In the genomic region with DNA sequence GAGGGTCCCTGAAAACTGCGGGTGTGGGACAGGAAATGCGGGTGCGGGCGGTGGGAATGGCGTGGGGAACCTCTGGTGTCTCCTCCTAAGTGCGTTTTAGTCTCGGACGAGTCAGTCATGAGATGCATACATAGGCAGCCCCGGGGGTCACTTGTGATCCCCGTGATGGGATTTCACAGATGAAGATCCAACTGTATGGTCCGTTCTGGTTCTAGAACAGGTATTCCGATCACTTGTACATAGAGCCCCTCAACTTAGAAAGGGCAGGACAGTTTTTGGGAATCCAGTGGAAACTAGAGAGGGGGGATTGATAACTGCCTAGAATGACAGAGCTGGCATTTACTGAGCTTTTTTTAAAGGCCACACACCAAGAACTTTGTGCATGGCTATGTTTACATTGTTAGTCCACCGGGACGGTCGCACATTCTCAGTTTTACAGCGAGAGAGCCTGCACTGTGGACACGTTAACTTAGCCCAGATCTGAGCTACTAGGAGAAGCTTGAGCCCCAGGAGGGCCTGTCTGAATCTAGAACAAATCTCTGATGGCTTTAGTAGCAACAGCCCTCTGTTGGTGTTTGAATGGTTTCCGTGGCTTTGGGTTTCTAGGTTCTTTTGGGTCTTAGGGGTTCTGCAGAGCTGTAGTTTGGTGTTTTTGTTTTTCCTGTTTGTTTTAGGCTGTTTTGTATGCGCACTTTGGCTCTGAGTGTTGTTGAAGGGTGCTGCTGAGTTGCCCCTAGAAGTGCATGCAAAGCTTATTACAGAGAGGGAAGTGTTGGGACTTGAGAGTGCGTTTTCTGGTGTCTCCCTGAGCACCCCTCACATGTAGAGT, we compare ENCODE assay signal across 8 mouse cellular contexts. TPM values are rescaled to one million over a fixed set of nuclear protein-coding genes. Genes with fewer than 3 reads are reported as not detected.
DNase-seq lines count a peak whose midpoint lies in the region; ATAC-seq and TF ChIP-seq lines count a peak whose summit lies in the region.

No protein-coding gene starts in this region.

- WGBS in limb, embryonic 14.5 days, result 2% methylated on average over 20 of the region's 20 CpGs
- WGBS in neural tube, embryonic 11.5 days, result under 1% methylated on average over 20 of the region's 20 CpGs

- H3K4me2 ChIP-seq in limb, embryonic 14.5 days (replicated peaks; ENCODE audit: low read depth, low read length, severe bottlenecking), result peak overlapping the region; percentile 52
- H3K4me2 ChIP-seq in neural tube, embryonic 11.5 days (ENCODE audit: low read depth), result peak overlapping the region; percentile 76

- peak overlapping the region; percentile 94 for H3K9ac ChIP-seq in limb, embryonic 14.5 days (ENCODE audit: low read depth, low read length, severe bottlenecking)
- peak overlapping the region; percentile 96 for H3K9ac ChIP-seq in neural tube, embryonic 11.5 days (ENCODE audit: low read length)

- peaks cover 5% of the 10 kb centered on the region for H3K36me3 ChIP-seq in E14TG2a.4 (ENCODE audit: insufficient read depth, low read length)
- H3K36me3 ChIP-seq in limb, embryonic 14.5 days (ENCODE audit: control insufficient read depth, insufficient read depth, low read length), result no peaks in the 10 kb centered on the region
- no peaks in the 10 kb centered on the region for H3K36me3 ChIP-seq in neural tube, embryonic 11.5 days (ENCODE audit: control insufficient read depth, insufficient read depth, low read length)

- H3K9me3 ChIP-seq in E14TG2a.4 (ENCODE audit: low read length), result no peaks in the 10 kb centered on the region
- H3K9me3 ChIP-seq in limb, embryonic 14.5 days (ENCODE audit: control insufficient read depth, low read length), result no peaks in the 10 kb centered on the region
- H3K9me3 ChIP-seq in neural tube, embryonic 11.5 days (ENCODE audit: control insufficient read depth, low read length), result no peaks in the 10 kb centered on the region

- TF ChIP-seq CTCF in E14TG2a.4 (conservative IDR thresholded peaks at IDR 0.05; ENCODE audit: low read length), result no peak

- intact Hi-C loops in heart, postnatal 10 days (cut with DNase I), result no loop called here

- peaks cover 34% of the 10 kb centered on the region for H3K4me1 ChIP-seq in E14TG2a.4 (replicated peaks; ENCODE audit: low read depth, low read length)
- peaks cover 22% of the 10 kb centered on the region for H3K4me1 ChIP-seq in limb, embryonic 14.5 days (ENCODE audit: control insufficient read depth, insufficient read depth, low read length)
- peaks cover 13% of the 10 kb centered on the region for H3K4me1 ChIP-seq in neural tube, embryonic 11.5 days (ENCODE audit: control insufficient read depth, insufficient read depth, low read length)

- peak; percentile 13 to 21 for DNase-seq in gastrocnemius, postnatal 4 days (ENCODE audit: low spot score in 2 of 2)
- DNase-seq in gastrocnemius, adult 8-10 months (ENCODE audit: low spot score in 2 of 2), result no peak
- peak; percentile 29 to 32 for DNase-seq in cerebellum, postnatal 25 days
- DNase-seq in heart, postnatal 10 days, result peak; percentile 23 to 24
- no peak for DNase-seq in limb, embryonic 14.5 days (ENCODE audit: low spot score)
- DNase-seq in neural tube, embryonic 11.5 days (ENCODE audit: low spot score), result peak; percentile 25
- DNase-seq in testis, postnatal 10 days (ENCODE audit: low spot score), result no peak

- ATAC-seq in limb, embryonic 14.5 days (ENCODE audit: low FRiP score, low read depth), result no peak
- no peak; the same call in 1 of the 2 replicates for ATAC-seq in neural tube, embryonic 11.5 days (ENCODE audit: insufficient read depth, low FRiP score, low TSS enrichment)

- peak overlapping the region; percentile 96 for H3K27ac ChIP-seq in limb, embryonic 14.5 days (replicated peaks; ENCODE audit: low read depth, low read length)
- peak overlapping the region; percentile 97 for H3K27ac ChIP-seq in neural tube, embryonic 11.5 days (ENCODE audit: low read depth, low read length)

- H3K4me3 ChIP-seq in E14TG2a.4 (replicated peaks; ENCODE audit: low read length), result peak overlapping the region; percentile 97
- H3K4me3 ChIP-seq in limb, embryonic 14.5 days (replicated peaks; ENCODE audit: low read length), result peak overlapping the region; percentile 94
- H3K4me3 ChIP-seq in neural tube, embryonic 11.5 days (ENCODE audit: low read depth, low read length), result peak overlapping the region; percentile 97

- TF ChIP-seq POLR2A in limb, embryonic 14.5 days (IDR thresholded peaks at IDR 0.05; ENCODE audit: borderline replicate concordance, extremely low read depth, insufficient read depth, insufficient read length), result no peak

- H3K27me3 ChIP-seq in E14TG2a.4 (ENCODE audit: insufficient read depth, low read length), result no peaks in the 10 kb centered on the region
- no peaks in the 10 kb centered on the region for H3K27me3 ChIP-seq in limb, embryonic 14.5 days (ENCODE audit: control insufficient read depth, insufficient read depth, low read length)
- H3K27me3 ChIP-seq in neural tube, embryonic 11.5 days (ENCODE audit: control insufficient read depth, insufficient read depth, low read length), result no peaks in the 10 kb centered on the region

RNA-seq across cellular contexts. Expression of gene Utp14b, which starts 0.8 kb away (rescaled TPM):
- total RNA-seq in gastrocnemius, postnatal 4 days (2021), result 10 to 100 TPM in 1 of 2 experiments, 1 to 10 TPM in 1; 9.7 to 10.2 TPM
- 1 to 10 TPM in 1 of 4 experiments, under 1 TPM in 3; 0.80 to 2.5 (median 0.91) TPM for total RNA-seq in gastrocnemius, adult 8-10 months (2022)
- 1 to 10 TPM; 2.8 to 3.1 TPM for total RNA-seq in heart, postnatal 10 days (2021)
- polyA plus RNA-seq in limb, embryonic 14.5 days (2012; rRNA removed), result 3.8 and 4.5 TPM in 2 replicates
- 3.9 and 4.6 TPM in 2 replicates for polyA plus RNA-seq in limb, embryonic 14.5 days (2014; fragmentation: Nextera tagmentation; extraction: Ambion mirVana)
- 5.0 and 5.4 TPM in 2 replicates for polyA plus RNA-seq in neural tube, embryonic 11.5 days (2014; fragmentation: Nextera tagmentation; extraction: Ambion mirVana)

RNA-seq across cellular contexts. Expression of gene Acsl3, which starts 1.0 kb away (rescaled TPM):
- 10 to 100 TPM; 40.0 to 40.5 TPM for total RNA-seq in gastrocnemius, postnatal 4 days (2021)
- 10 to 100 TPM in 2 of 4 experiments, 1 to 10 TPM in 2; 6.1 to 23.4 (median 9.1) TPM for total RNA-seq in gastrocnemius, adult 8-10 months (2022)
- total RNA-seq in heart, postnatal 10 days (2021), result 10 to 100 TPM; 11.3 to 14.4 TPM
- polyA plus RNA-seq in limb, embryonic 14.5 days (2012; rRNA removed), result 35.0 and 39.7 TPM in 2 replicates
- 58.5 and 64.8 TPM in 2 replicates for polyA plus RNA-seq in limb, embryonic 14.5 days (2014; fragmentation: Nextera tagmentation; extraction: Ambion mirVana)
- polyA plus RNA-seq in neural tube, embryonic 11.5 days (2014; fragmentation: Nextera tagmentation; extraction: Ambion mirVana), result 99.9 and 104 TPM in 2 replicates

Comparison
In these comparisons a context has a peak if more than half of its experiments do, and no peak if none do; other contexts are left out.
1. DNase-seq: peak in gastrocnemius, postnatal 4 days (2 of 2), cerebellum, postnatal 25 days (2 of 2), heart, postnatal 10 days (2 of 2) and neural tube, embryonic 11.5 days (single experiment); none in gastrocnemius, adult 8-10 months (0 of 2), limb, embryonic 14.5 days (single experiment) and testis, postnatal 10 days (single experiment).
2. Peak in every context shown above with its lines, with median percentiles within 50 percentile points of each other: H3K4me3 ChIP-seq.